Mouse (Mus musculus): ENCODE data around the gene Cd3d. TPM values are rescaled to one million over a fixed set of nuclear protein-coding genes. Genes with fewer than 3 reads are reported as not detected.

Cd3d gene
- polyA plus RNA-seq, 1 experiment from 2014 or later, result not detected

GRCm38 (mm10) chr9:44998138-44998537 is 16.6 kb downstream of the Cd3d start:
- Histone ChIP-seq H3K36me3 (ENCODE audit: control insufficient read depth, insufficient read depth, low read length) (no peaks in the 10 kb centered on the region), H3K4me1 (ENCODE audit: control insufficient read depth, insufficient read depth, low read length) (no peaks in the 10 kb centered on the region), H3K27ac (ENCODE audit: low read depth, low read length) (no peak overlapping the region), H3K27me3 (ENCODE audit: control insufficient read depth, insufficient read depth, low read length) (no peaks in the 10 kb centered on the region), H3K9ac (ENCODE audit: low read length) (no peak overlapping the region), H3K9me3 (ENCODE audit: control insufficient read depth, low read length) (no peaks in the 10 kb centered on the region), H3K4me2 (ENCODE audit: low read depth) (no peak overlapping the region), H3K4me3 (ENCODE audit: low read depth, low read length) (no peak overlapping the region)
- no peak for DNase-seq (ENCODE audit: low spot score)
- WGBS, result 80% methylated on average over 11 of the region's 11 CpGs
- no peak for ATAC-seq (ENCODE audit: insufficient read depth, low FRiP score, low TSS enrichment)

DNA sequence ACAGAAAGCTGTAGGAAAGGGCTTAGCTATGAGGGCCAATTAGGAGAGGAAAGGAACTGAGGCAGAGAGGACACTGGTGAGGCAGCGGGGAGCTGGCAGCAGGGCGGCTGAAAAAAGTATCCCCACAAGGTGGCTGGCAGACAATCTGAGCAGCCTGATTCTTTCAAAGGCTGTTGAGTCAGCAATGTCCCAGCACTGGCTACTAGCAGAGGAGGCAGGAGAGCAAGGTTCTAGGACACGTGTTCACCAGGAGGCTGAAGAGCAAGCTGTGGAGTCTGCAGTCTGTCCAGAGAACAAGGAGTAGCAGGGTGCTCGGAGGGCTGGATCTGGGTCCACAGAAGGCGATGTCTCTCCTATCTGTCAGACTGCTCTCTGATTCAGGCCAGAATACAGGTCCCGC is 17.6 kb downstream of the Cd3d start:
- WGBS, result 59% methylated on average over 6 of the region's 6 CpGs
- Histone ChIP-seq H3K36me3 (ENCODE audit: control insufficient read depth, insufficient read depth, low read length) (no peaks in the 10 kb centered on the region), H3K9me3 (ENCODE audit: control insufficient read depth, low read length) (no peaks in the 10 kb centered on the region), H3K27ac (ENCODE audit: low read depth, low read length) (no peak overlapping the region), H3K4me2 (ENCODE audit: low read depth) (no peak overlapping the region), H3K9ac (ENCODE audit: low read length) (no peak overlapping the region), H3K4me1 (ENCODE audit: control insufficient read depth, insufficient read depth, low read length) (no peaks in the 10 kb centered on the region), H3K4me3 (ENCODE audit: low read depth, low read length) (no peak overlapping the region), H3K27me3 (ENCODE audit: control insufficient read depth, insufficient read depth, low read length) (no peaks in the 10 kb centered on the region)
- DNase-seq (ENCODE audit: low spot score) (no peak), ATAC-seq (ENCODE audit: insufficient read depth, low FRiP score, low TSS enrichment) (no peak)

- Histone ChIP-seq H3K36me3 (ENCODE audit: control insufficient read depth, insufficient read depth, low read length) (no peaks in the 10 kb centered on the region), H3K4me3 (ENCODE audit: low read depth, low read length) (no peak overlapping the region), H3K27ac (ENCODE audit: low read depth, low read length) (no peak overlapping the region), H3K27me3 (ENCODE audit: control insufficient read depth, insufficient read depth, low read length) (no peaks in the 10 kb centered on the region), H3K9me3 (ENCODE audit: control insufficient read depth, low read length) (no peaks in the 10 kb centered on the region), H3K4me1 (ENCODE audit: control insufficient read depth, insufficient read depth, low read length) (no peaks in the 10 kb centered on the region), H3K4me2 (ENCODE audit: low read depth) (no peak overlapping the region), H3K9ac (ENCODE audit: low read length) (no peak overlapping the region)
- WGBS, result 66% methylated on average over 5 of the region's 5 CpGs
- DNase-seq (ENCODE audit: low spot score) (no peak), ATAC-seq (ENCODE audit: insufficient read depth, low FRiP score, low TSS enrichment) (no peak)
Measured at GRCm38 (mm10) chr9:44999776-45000175, 18.2 kb downstream of the Cd3d start.

- WGBS, result 72% methylated on average over 3 of the region's 3 CpGs
- Histone ChIP-seq H3K4me3 (ENCODE audit: low read depth, low read length) (no peak overlapping the region), H3K36me3 (ENCODE audit: control insufficient read depth, insufficient read depth, low read length) (no peaks in the 10 kb centered on the region), H3K4me1 (ENCODE audit: control insufficient read depth, insufficient read depth, low read length) (no peaks in the 10 kb centered on the region), H3K9ac (ENCODE audit: low read length) (no peak overlapping the region), H3K4me2 (ENCODE audit: low read depth) (no peak overlapping the region), H3K27me3 (ENCODE audit: control insufficient read depth, insufficient read depth, low read length) (no peaks in the 10 kb centered on the region), H3K27ac (ENCODE audit: low read depth, low read length) (no peak overlapping the region), H3K9me3 (ENCODE audit: control insufficient read depth, low read length) (no peaks in the 10 kb centered on the region)
- ATAC-seq (ENCODE audit: insufficient read depth, low FRiP score, low TSS enrichment), result no peak
- DNase-seq (ENCODE audit: low spot score), result no peak
Measured at GRCm38 (mm10) chr9:45000249-45000648, 18.7 kb downstream of the Cd3d start.

DNA sequence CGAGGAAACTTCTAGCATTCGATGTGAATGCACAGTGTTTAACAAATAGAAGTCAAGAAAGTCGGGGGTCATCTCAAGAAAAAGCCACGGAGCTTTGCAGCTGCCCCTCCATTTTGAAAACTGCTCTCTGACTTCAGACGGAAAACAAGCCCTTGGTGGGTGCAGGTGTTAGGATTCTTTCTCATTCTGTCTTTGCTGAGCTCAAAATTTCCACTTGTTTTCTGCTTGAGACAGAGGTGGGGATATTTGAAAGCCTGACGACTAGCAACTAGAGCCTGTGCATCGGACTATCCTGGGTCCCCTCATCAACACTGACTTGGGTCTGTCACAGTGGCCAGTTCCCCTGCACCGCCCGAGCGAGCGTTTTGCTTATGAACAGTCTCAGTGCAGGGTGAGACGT is 25.8 kb downstream of the Cd3d start:
- no peaks in the 10 kb centered on the region for H3K9me3 ChIP-seq (ENCODE audit: control insufficient read depth, low read length)
- no peak for DNase-seq (ENCODE audit: low spot score)

DNA sequence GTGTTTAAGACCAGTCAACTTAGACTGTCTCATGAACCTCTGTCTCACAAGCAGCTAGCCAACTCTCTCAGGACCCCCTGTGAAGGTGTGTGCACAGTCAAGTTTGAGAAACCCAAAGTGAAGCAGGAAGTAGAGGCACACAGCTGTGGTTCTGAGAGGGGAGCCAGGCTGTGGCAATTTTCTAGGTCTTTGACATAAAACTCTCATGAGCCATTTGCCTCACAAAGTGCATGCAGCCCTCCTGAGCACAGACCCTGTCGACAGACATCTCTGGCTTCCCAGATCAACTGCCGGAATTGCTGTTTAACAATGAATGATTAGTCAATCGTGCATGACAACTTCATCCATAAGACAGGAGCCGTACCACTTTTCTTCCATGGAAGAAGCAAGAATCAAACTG is 26.8 kb downstream of the Cd3d start:
- WGBS, result 88% methylated on average over 4 of the region's 4 CpGs
- Histone ChIP-seq H3K27me3 (ENCODE audit: control insufficient read depth, insufficient read depth, low read length) (no peaks in the 10 kb centered on the region), H3K36me3 (ENCODE audit: control insufficient read depth, insufficient read depth, low read length) (no peaks in the 10 kb centered on the region), H3K4me2 (ENCODE audit: low read depth) (no peak overlapping the region), H3K4me3 (ENCODE audit: low read depth, low read length) (no peak overlapping the region), H3K27ac (ENCODE audit: low read depth, low read length) (no peak overlapping the region), H3K9me3 (ENCODE audit: control insufficient read depth, low read length) (no peaks in the 10 kb centered on the region), H3K4me1 (ENCODE audit: control insufficient read depth, insufficient read depth, low read length) (no peaks in the 10 kb centered on the region), H3K9ac (ENCODE audit: low read length) (no peak overlapping the region)
- ATAC-seq (ENCODE audit: insufficient read depth, low FRiP score, low TSS enrichment) (no peak), DNase-seq (ENCODE audit: low spot score) (no peak)

More for the DNA sequence above, 25.8 kb downstream of the Cd3d start:
- Histone ChIP-seq H3K36me3 (ENCODE audit: control insufficient read depth, insufficient read depth, low read length) (no peaks in the 10 kb centered on the region), H3K9ac (ENCODE audit: low read length) (no peak overlapping the region), H3K4me3 (ENCODE audit: low read depth, low read length) (no peak overlapping the region), H3K4me2 (ENCODE audit: low read depth) (no peak overlapping the region), H3K27ac (ENCODE audit: low read depth, low read length) (no peak overlapping the region), H3K4me1 (ENCODE audit: control insufficient read depth, insufficient read depth, low read length) (no peaks in the 10 kb centered on the region), H3K27me3 (ENCODE audit: control insufficient read depth, insufficient read depth, low read length) (no peaks in the 10 kb centered on the region)
- WGBS, result 76% methylated on average over 12 of the region's 12 CpGs
- no peak for ATAC-seq (ENCODE audit: insufficient read depth, low FRiP score, low TSS enrichment)

GRCm38 (mm10) chr9:45009180-45010078 is 27.8 kb downstream of the Cd3d start, which contains the start of gene Cd3e:
Cd3e (minus strand) TSS chr9:45009627.
- Histone ChIP-seq H3K27me3 (ENCODE audit: control insufficient read depth, insufficient read depth, low read length) (no peaks in the 10 kb centered on the region), H3K4me1 (ENCODE audit: control insufficient read depth, insufficient read depth, low read length) (no peaks in the 10 kb centered on the region), H3K27ac (ENCODE audit: low read depth, low read length) (no peak within 1 kb of the TSS), H3K9ac (ENCODE audit: low read length) (no peak within 1 kb of the TSS), H3K4me2 (ENCODE audit: low read depth) (no peak within 1 kb of the TSS), H3K4me3 (ENCODE audit: low read depth, low read length) (no peak within 1 kb of the TSS), H3K36me3 (ENCODE audit: control insufficient read depth, insufficient read depth, low read length) (no peaks in the 10 kb centered on the region), H3K9me3 (ENCODE audit: control insufficient read depth, low read length) (no peaks in the 10 kb centered on the region)
- ATAC-seq (ENCODE audit: insufficient read depth, low FRiP score, low TSS enrichment) (no peak), DNase-seq (ENCODE audit: low spot score) (no peak)
- WGBS, result 85% methylated on average over 19 of the region's 19 CpGs

DNA sequence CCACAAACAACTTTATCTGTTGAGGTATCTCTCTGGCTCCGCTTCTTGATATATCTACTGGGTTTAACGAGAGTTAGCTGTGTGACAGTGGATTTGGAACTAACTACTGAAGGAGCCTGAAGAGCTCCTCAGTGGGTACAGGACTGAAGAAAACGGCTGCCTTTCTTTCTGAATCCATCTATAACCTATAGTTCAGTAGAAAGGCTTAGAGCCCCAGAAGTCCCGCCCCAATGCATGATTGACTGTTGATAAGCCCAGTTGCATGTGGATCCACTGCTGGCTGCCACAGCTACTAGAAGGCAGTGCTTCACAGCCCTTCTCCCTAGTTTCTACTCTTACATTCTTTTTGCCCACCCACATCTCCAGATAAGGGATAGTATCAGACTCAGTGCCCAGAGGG is 28.9 kb downstream of the Cd3d start:
- 79% methylated on average over 4 of the region's 4 CpGs for WGBS
- no peak for DNase-seq (ENCODE audit: low spot score)
- H3K4me1 ChIP-seq (ENCODE audit: control insufficient read depth, insufficient read depth, low read length), result no peaks in the 10 kb centered on the region
- H3K9me3 ChIP-seq (ENCODE audit: control insufficient read depth, low read length), result no peaks in the 10 kb centered on the region
- H3K36me3 ChIP-seq (ENCODE audit: control insufficient read depth, insufficient read depth, low read length), result no peaks in the 10 kb centered on the region
- no peaks in the 10 kb centered on the region for H3K27me3 ChIP-seq (ENCODE audit: control insufficient read depth, insufficient read depth, low read length)
- no peak for ATAC-seq (ENCODE audit: insufficient read depth, low FRiP score, low TSS enrichment)
- no peak overlapping the region for H3K4me3 ChIP-seq (ENCODE audit: low read depth, low read length)
- no peak overlapping the region for H3K9ac ChIP-seq (ENCODE audit: low read length)
- no peak overlapping the region for H3K27ac ChIP-seq (ENCODE audit: low read depth, low read length)
- no peak overlapping the region for H3K4me2 ChIP-seq (ENCODE audit: low read depth)

DNA sequence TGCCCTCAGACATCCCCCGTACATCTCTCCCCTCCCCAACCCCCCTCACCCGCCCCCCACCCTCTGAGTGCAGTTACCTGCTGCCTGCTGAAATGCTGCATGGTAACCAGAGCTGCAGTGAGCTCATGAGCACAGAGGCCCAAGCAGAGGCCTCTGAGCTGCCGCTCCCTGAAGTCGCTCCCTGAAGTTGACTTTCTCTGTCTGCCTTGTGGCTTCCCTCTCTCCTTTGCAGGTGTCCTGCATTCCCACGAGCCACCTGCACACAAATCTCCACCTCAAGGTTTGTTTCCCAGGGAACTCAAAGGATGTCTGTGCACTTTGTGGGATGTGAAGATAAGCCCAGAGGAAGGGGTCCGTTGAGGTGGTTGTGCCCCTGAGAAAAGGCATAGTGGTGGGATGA is 29.7 kb downstream of the Cd3d start:
- no peaks in the 10 kb centered on the region for H3K9me3 ChIP-seq (ENCODE audit: control insufficient read depth, low read length)
- DNase-seq (ENCODE audit: low spot score) (no peak), ATAC-seq (ENCODE audit: insufficient read depth, low FRiP score, low TSS enrichment) (no peak)
- H3K4me1 ChIP-seq (ENCODE audit: control insufficient read depth, insufficient read depth, low read length), result no peaks in the 10 kb centered on the region
- H3K27me3 ChIP-seq (ENCODE audit: control insufficient read depth, insufficient read depth, low read length), result no peaks in the 10 kb centered on the region
- H3K9ac ChIP-seq (ENCODE audit: low read length), result no peak overlapping the region
- no peaks in the 10 kb centered on the region for H3K36me3 ChIP-seq (ENCODE audit: control insufficient read depth, insufficient read depth, low read length)
- no peak overlapping the region for H3K27ac ChIP-seq (ENCODE audit: low read depth, low read length)
- WGBS, result 53% methylated on average over 6 of the region's 6 CpGs
- H3K4me3 ChIP-seq (ENCODE audit: low read depth, low read length), result no peak overlapping the region
- no peak overlapping the region for H3K4me2 ChIP-seq (ENCODE audit: low read depth)

All from neural tube, embryonic 11.5 days (tissue).